Mouse (Mus musculus) splenic B cell, adult 2 months (primary cell): ENCODE measurements around the gene Slc22a4.

Experiments used
- DNase-seq: peaks from one replicate; pipeline ENCODE4 v3.0.0-alpha.2; 2011; ENCODE audit warnings: low read depth, low spot score
- H3K27me3 ChIP-seq: 2 replicates; pipeline ENCODE4 v1.6.1; 2012; ENCODE audit warnings: mild to moderate bottlenecking, low read length, moderate library complexity, mixed read lengths; ENCODE audit not compliant: control insufficient read depth, poor library complexity, insufficient read depth, severe bottlenecking
- H3K36me3 ChIP-seq: 2 replicates; pipeline ENCODE4 v1.6.1; 2012; ENCODE audit warnings: mild to moderate bottlenecking, low read length, moderate library complexity, mixed read lengths; ENCODE audit not compliant: control insufficient read depth, poor library complexity, insufficient read depth, severe bottlenecking

Slc22a4 gene

DNA sequence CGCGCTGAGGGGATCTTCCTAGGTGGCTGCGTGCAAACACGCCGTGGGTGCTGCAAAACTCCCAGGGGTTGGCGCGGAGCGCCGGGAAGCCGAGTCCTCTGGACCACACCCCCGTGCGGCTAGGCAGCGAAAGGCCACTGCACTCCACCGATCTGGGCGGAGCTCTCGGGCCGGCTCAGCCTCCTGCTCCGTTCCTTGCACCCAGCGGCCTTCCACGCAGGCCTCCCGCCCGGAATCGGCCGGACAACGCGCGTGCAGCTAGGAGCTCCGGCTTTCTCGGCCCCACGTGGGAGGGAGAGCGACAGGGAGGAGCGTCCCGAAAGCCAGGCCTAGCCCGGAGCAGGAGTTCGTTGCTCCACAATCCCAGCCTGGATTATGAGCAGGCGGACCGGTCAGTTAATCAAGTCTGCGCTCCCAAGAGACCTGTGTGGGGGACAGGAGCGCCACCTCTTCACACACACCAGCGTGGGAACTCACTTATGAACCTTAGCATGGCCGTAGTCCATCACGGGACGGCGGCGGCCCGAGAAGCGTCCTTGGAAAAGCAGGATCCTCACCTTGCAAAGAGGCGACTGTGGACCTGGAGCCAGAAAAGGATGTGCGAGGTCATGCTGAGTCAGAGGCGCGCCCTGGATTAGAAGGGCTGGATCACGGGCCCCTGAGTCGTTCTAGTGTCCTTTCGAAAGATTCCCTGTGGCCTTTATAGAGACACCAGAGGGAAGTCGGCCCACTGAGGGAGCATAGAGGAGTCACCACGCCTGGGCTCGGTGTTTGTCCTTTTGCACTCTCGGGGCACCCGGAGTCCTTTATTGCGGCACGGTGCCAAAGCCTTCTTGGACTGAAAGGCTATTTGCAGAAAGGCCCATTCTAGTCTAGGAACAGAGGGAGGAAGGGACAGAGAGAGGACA, at the start of gene Slc22a4:
Slc22a4 (minus strand) TSS at position 47 of the 908 bp plus-strand sequence.
- no peaks in the 10 kb centered on the region for H3K27me3 ChIP-seq
- no peak for DNase-seq

DNA sequence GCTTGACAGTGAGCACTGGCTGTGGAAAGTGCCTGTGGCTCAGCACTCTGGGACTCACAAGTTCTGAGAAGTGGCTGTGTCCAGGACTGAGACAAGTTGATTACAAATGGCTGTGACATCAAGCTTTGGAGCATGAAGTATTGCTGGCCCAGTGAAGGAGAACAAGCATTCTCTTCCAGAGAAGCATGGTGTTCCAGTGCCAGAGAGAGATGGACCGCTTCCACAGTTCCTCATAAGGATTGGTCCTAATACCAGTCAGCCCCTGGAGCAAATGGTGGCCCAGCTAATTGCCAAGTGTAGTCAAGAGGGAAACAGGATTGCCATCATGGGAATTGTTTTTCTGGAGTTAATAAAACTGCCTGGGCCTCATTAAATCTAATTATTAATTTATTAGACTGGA, 48.2 kb upstream of the Slc22a4 start:
- no peaks in the 10 kb centered on the region for H3K27me3 ChIP-seq
- DNase-seq = no peak
- no peaks in the 10 kb centered on the region for H3K36me3 ChIP-seq

More for the DNA sequence above, at the start of gene Slc22a4:
- no peaks in the 10 kb centered on the region for H3K36me3 ChIP-seq

DNA sequence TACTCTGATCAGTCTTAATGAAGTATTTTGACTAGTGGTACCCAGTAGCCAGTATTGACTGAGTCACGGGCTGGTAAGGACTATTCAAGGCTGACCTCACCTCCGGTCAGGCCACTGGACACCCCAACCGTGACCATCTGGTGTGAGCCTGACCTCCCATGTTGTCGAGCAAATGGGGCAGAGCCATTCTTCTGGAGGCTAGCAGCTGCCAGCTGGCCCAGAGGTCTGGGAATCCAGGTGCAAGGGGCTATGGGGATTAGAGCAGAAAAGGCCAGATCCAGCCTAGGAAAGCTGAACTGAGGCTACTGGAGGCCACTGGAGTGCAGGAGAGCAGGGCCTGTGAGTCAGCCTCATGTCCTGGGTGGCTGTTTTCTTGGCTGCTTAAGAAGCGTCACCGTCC, 47.5 kb upstream of the Slc22a4 start:
- Histone ChIP-seq H3K36me3 (no peaks in the 10 kb centered on the region), H3K27me3 (no peaks in the 10 kb centered on the region)
- no peak for DNase-seq

DNA sequence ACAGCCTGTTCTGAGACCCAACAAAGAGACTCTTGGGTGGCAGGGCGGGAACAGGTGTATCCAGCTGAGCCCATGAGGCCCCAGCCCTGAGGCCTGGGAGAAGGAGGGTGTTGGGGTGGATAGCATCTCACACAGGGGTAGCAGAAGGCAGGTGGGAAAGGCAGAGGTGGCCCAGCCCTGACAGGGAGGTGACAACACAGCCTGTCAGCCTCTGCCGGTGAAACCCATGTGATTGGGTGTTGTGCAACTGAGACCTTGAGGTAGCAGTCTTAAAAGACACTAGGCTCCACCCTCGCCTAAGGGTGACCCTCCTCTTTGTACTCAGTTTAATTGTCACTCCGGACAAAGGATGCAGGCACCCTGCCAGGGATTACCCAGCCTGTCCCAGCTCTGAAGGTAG, 45.4 kb upstream of the Slc22a4 start:
- DNase-seq = no peak
- no peaks in the 10 kb centered on the region for H3K36me3 ChIP-seq
- no peaks in the 10 kb centered on the region for H3K27me3 ChIP-seq

DNA sequence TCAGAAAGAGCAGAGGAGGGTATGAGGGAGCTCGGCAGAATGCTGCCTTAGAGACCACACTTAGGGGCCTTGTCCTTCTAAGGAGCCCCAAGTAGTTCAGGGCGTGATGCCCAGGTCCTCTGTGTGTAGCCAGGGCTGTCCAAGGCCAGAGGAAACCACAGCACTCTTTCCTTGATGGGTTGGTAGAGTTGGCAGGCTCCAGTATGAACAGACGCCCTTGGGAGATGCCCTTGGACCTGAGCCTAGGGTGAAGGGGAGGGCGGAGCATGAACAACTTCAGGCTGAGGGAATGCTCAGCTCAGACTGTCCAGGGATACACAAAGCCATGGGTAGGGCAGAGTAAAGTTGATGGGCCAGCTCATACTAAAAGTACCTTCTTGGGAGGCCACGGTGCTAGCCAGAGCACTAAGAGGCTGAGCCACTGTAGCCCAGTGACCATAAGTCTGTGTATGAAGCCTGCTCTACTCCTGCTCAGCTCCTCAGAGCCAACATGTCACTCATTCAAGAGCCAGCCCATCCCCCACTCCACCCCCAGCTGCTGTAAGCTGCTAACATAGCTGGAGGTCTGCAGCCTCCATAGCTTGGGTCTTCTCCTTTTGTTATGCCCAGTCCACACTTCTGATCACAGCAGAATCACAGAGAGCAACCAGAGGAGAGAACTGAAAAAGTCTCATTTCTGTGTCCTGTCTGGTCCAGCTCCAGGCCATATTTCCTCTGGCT, 44.0 kb upstream of the Slc22a4 start:
- no peaks in the 10 kb centered on the region for H3K36me3 ChIP-seq
- no peak for DNase-seq
- H3K27me3 ChIP-seq = no peaks in the 10 kb centered on the region

DNA sequence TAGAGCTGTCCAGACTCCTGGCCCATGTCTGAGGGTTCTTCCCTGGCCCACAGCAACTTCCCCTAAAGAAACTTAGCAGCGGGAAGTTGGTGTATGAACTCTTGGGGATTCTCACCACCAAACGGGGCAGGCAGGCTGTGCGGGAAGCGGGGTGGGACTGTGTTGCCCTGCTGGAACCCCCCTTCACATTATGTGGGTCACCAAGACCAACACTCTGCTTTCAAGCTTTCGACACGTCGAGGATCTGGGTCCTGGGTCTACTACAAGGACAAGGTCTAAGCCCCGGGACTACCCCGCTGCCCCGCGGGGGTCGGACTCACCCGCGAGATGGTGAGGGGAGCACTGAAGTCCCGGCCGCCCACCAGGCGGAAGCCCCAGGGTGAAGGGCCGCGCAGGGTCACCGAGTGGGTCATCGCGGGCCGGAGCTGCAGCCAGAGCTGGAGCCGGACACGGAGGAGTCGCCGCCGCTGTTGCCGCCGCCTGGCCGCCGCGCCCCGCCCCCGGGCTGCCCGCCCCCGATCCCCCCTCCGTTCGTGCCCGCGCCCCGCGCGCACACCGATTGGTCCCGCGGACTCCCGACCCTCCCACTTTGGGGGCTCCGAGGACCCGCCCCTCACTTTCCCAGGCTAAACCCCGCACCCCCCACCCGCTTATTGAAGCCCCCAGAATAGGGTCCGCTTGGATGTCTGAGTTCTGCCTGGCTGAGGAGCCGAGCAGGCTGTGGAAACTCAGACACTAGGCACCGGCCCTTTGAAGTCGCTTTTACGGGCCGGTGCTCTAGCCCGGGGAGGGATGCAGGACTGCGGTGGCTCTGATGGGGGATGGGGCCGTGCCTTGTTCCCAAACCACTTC, 40.9 kb upstream of the Slc22a4 start, which contains the start of gene Pdlim4:
Pdlim4 (minus strand) TSS at position 495 of the 852 bp plus-strand sequence.
- no peak for DNase-seq
- Histone ChIP-seq H3K27me3 (no peaks in the 10 kb centered on the region), H3K36me3 (no peaks in the 10 kb centered on the region)

DNA sequence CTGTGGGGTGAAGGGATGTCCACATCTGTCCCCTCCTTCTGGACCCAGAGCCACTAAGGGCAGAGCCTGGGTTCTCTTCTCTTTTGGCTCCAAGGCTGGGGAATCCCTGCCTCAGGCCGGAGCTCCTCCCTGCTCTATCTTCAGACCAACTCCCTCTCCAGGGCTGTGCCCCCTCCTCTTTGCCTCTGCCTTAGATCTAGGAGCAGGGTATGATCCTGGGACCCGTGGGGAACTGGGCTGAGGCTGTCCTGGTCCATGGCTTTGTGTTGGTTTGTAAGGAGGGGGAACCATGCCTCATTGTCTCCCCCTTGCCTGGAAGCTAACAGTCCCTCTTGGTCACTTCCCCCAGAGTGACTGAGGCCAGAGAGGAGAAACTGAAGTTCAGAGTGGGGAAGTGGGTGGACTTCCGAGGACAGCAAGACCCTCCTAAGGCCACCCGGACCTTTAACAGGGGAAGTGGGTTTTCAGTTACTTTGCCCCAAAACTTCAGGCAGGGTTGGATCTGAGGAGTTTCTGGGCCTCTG, 40.2 kb upstream of the Slc22a4 start:
- no peak for DNase-seq
- H3K27me3 ChIP-seq = no peaks in the 10 kb centered on the region
- H3K36me3 ChIP-seq = no peaks in the 10 kb centered on the region

DNA sequence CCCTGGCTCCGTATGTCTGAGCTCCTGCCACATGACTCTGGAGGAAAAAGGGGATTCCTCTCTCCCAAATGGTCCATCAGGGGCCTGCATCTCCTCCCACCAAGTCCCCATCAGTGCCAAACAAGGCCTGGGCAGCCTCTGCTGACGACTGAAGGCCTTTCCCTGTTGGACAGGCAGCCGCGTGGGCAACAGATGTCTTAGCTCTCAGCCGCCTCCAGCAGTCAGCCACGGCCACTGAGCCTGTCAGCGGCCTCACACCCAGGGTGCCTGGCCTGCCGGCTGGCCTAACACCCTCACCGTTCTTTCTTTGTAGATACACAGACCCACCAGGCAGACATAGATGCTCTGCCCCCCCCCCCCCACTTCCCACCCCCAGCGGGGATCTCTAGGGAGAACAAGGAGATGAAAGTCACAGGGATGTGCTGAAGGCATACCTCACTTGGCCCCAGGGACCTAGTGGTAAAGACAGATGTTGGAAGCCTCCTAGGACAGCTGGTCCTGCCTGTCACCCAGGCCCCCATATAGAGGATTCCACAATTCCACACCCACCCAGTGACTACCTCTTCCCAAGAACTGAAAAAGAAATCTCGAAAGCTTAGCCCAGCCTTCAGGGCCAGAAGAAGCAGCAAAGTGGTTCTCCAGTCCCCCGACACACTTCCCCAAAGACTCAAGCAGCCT, 39.6 kb upstream of the Slc22a4 start:
- no peak for DNase-seq

DNA sequence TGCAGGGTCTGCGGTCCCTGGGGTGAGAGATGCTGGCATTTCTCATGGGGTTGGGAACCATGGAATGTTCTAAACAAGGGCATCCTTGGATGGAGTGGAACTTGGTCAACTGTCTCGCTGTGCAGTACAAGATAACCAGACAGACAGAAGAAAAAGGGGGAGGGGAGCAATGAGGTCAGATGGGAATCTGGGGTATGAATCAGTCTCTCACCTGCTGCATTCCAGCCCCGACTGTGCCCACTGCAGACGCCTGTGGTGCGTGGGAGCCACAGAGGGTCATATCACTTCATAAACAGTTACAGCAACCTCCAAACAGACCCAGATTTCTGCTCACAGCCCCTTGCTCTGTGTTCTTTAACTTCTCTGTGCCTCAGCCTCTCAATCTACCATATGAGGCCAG, 38.5 kb upstream of the Slc22a4 start:
- Histone ChIP-seq H3K36me3 (no peaks in the 10 kb centered on the region), H3K27me3 (no peaks in the 10 kb centered on the region)
- no peak for DNase-seq

More for the DNA sequence above, 39.6 kb upstream of the Slc22a4 start:
- no peaks in the 10 kb centered on the region for H3K36me3 ChIP-seq
- no peaks in the 10 kb centered on the region for H3K27me3 ChIP-seq

DNA sequence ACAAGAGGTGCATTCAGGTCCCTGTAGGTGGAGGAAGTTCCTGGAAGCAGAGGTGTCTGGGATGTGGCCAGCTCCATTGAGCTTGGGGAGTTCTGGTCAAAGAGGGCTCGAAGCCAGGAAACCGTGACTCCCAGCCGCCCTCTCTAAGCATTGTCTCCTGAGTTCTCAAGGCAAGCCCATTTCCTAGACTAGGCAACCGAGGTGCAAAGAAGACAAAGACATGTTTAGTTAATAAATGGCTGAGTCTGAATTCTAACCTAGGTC, 38.0 kb upstream of the Slc22a4 start:
- Histone ChIP-seq H3K36me3 (no peaks in the 10 kb centered on the region), H3K27me3 (no peaks in the 10 kb centered on the region)
- DNase-seq = no peak

DNA sequence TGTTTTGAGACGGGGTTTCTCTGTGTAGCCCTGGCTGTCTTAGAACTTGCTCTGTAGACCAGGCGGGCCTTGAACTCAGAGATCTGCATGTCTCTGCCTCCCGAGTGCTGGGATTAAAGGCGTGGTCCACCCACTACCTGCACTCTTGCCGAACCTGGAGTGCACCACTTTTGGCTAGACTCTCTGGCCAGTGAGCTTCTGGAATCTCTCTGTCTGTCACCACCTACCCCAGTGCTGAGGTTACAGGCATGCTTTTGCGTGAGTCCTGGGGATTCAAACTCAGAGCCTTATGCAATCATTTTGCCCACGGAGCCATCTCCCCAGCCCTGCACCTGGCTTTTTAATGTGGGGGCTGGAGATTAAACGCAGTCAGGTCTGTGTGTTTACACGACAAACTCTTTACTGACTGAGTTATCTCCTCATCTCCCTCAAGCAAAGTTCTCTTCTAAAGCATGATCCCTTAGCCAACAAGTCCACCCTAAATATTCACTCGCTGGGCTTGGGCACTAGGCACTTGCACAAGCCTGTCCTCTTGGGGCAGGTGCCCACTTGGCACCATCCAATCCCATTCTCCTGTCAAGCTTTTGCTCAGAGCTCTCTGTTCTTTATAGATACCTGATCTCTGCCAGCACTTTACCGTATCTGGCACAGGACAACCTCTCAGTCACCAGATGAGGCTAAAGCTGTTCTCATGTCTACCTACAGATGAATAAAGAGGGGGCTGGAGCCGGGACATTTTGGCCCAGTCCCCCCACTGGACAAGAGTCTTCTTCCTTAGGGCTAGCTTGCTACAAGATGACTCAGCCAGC, 37.4 kb upstream of the Slc22a4 start:
- Histone ChIP-seq H3K36me3 (no peaks in the 10 kb centered on the region), H3K27me3 (no peaks in the 10 kb centered on the region)
- no peak for DNase-seq

DNA sequence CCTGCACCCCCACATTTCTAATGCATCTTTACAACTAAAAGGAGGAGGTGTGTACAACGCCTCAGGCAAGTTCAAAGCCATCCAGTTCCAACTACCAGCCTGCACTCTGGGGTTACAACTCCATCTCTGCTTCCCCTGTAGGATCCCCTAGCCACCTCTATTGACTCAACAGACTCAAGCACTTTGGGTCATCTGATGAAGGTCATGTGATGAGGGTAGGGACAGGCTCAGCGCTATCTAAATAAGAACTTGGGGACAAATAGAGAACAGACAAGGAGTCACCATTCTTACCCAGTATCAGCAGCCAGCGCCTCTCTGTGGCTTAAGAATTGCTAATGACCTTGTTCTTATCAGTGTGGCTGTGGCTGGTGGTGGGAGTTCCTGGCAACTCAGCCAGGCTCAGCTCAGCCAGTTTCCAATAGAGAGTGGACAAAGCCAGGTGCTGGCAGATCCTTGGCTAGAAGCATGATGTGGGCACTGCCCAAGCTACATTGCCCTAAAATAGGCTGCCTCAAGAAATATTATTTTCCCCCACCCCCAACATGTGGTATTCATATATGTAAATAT, 36.6 kb upstream of the Slc22a4 start:
- DNase-seq = no peak
- Histone ChIP-seq H3K27me3 (no peaks in the 10 kb centered on the region), H3K36me3 (no peaks in the 10 kb centered on the region)

DNA sequence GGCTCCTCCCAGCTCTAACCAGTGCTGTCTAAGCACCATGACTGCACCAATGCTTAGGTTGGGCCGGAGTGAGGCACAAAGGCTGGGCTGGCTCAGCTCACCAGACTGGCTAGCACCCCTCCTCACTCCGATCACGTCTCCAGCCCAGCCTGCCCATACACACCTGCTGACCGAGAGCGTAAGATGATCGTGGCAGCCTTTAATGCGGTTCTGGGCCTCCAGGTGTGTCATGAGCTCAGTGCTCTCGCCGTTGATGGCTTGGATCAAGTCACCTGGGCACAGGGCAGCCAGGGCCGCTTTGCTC, 35.5 kb upstream of the Slc22a4 start:
- DNase-seq = no peak
- no peaks in the 10 kb centered on the region for H3K36me3 ChIP-seq
- no peaks in the 10 kb centered on the region for H3K27me3 ChIP-seq
